Mouse (Mus musculus): ENCODE measurements around the gene Slc11a2. TPM values are rescaled to one million over a fixed set of nuclear protein-coding genes. Genes with fewer than 3 reads are reported as not detected.
"Not testable (repeated sequence)": the region's sequence is repeated elsewhere in the genome, so short reads cannot be mapped to it uniquely, and the experiment has no call there.

Slc11a2 gene
- polyA plus RNA-seq, 1 experiment from 2014 or later = 17.0 TPM

- Histone ChIP-seq H3K9me3 (ENCODE audit: control insufficient read depth, low read length) (no peaks in the 10 kb centered on the region), H3K36me3 (ENCODE audit: control insufficient read depth, insufficient read depth, low read length) (no peaks in the 10 kb centered on the region), H3K4me3 (ENCODE audit: low read depth, low read length) (no peak overlapping the region), H3K4me1 (ENCODE audit: control insufficient read depth, insufficient read depth, low read length) (no peaks in the 10 kb centered on the region), H3K27me3 (replicated peaks; ENCODE audit: control insufficient read depth, insufficient read depth, low read length) (no peaks in the 10 kb centered on the region), H3K9ac (ENCODE audit: low read depth, low read length) (no peak overlapping the region), H3K27ac (replicated peaks; ENCODE audit: low read depth, low read length) (no peak overlapping the region), H3K4me2 (ENCODE audit: low read depth, low read length) (no peak overlapping the region)
- no peak for DNase-seq (ENCODE audit: low spot score)
- no peak for ATAC-seq (ENCODE audit: low read depth)
Observed at GRCm38 (mm10) chr15:100345484-100345883, 79.4 kb downstream of the Slc11a2 start.

DNA sequence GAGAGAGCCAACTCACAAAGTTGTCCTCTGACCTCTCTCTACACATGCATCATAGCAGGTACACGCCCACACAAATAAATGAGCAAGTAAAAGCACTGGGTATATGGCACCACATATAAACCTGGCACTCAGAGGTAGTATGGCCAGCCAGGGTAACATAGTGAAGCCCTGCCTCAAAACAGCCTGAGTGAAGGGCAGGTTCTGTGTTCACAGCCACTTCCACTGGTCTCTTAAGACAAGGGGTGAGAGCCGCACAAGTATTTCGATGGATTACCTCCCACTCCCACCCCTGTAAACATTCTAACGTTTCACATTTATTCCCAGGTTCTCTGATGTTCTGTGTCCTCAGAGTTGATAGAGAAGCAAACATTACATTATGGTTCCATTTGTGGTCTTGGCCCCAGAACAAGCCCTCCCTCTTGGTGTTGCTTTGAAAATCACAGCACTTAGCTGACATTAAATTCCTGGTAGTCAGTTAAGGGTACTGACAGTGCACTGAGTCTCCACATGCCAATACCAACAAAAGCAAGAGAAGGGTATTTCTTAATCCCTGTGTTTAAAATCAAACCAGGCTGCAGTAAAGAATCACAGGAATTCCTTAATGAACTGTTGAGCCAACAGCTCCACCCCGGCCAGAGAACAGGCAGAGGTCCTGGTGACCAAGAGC lies 83.4 kb downstream of the Slc11a2 start:
- H3K27ac ChIP-seq (replicated peaks; ENCODE audit: low read depth, low read length); H3K27me3 ChIP-seq (replicated peaks; ENCODE audit: control insufficient read depth, insufficient read depth, low read length); H3K9ac ChIP-seq (ENCODE audit: low read depth, low read length); H3K4me2 ChIP-seq (ENCODE audit: low read depth, low read length); H3K9me3 ChIP-seq (ENCODE audit: control insufficient read depth, low read length); H3K4me3 ChIP-seq (ENCODE audit: low read depth, low read length); ATAC-seq (ENCODE audit: low read depth); H3K4me1 ChIP-seq (ENCODE audit: control insufficient read depth, insufficient read depth, low read length); H3K36me3 ChIP-seq (ENCODE audit: control insufficient read depth, insufficient read depth, low read length): not testable (repeated sequence)
- 52% methylated on average over 4 of the region's 5 CpGs for WGBS
- peak; percentile 22 for DNase-seq (ENCODE audit: low spot score)

Other genes with a start within 250 kb of the Slc11a2 start
- 33.3 and 33.5 TPM in 2 replicates for gene Atf1, start 197.3 kb downstream of the Slc11a2 start, polyA plus RNA-seq (2014; fragmentation: Nextera tagmentation; extraction: Ambion mirVana)
- not detected in 2 replicates for gene Tmprss12, start 144.2 kb downstream of the Slc11a2 start, polyA plus RNA-seq (2014; fragmentation: Nextera tagmentation; extraction: Ambion mirVana)
- 3.4 TPM in 2 replicates for gene Mettl7a1, start 120.9 kb downstream of the Slc11a2 start, polyA plus RNA-seq (2014; fragmentation: Nextera tagmentation; extraction: Ambion mirVana)
- 0.43 and 0.50 TPM in 2 replicates for gene Mettl7a3, start 90.1 kb downstream of the Slc11a2 start, polyA plus RNA-seq (2014; fragmentation: Nextera tagmentation; extraction: Ambion mirVana)
- gene Methig1, start 71.9 kb downstream of the Slc11a2 start, polyA plus RNA-seq (2014; fragmentation: Nextera tagmentation; extraction: Ambion mirVana) = 0.34 TPM in 1 of 2 replicates, not detected in the other
- not detected in 2 replicates for gene Mettl7a2, start 71.9 kb downstream of the Slc11a2 start, polyA plus RNA-seq (2014; fragmentation: Nextera tagmentation; extraction: Ambion mirVana)
- not detected in 2 replicates for gene Higd1c, start 60.5 kb downstream of the Slc11a2 start, polyA plus RNA-seq (2014; fragmentation: Nextera tagmentation; extraction: Ambion mirVana)
- gene Gm5475, start 2.9 kb downstream of the Slc11a2 start, polyA plus RNA-seq (2014; fragmentation: Nextera tagmentation; extraction: Ambion mirVana) = 0.14 TPM in 1 of 2 replicates, not detected in the other
- 26.6 and 30.4 TPM in 2 replicates for gene Letmd1, start 44.0 kb upstream of the Slc11a2 start, polyA plus RNA-seq (2014; fragmentation: Nextera tagmentation; extraction: Ambion mirVana)
- gene Csrnp2, start 70.4 kb upstream of the Slc11a2 start, polyA plus RNA-seq (2014; fragmentation: Nextera tagmentation; extraction: Ambion mirVana) = 15.5 and 17.3 TPM in 2 replicates
- gene Tfcp2, start 126.9 kb upstream of the Slc11a2 start, polyA plus RNA-seq (2014; fragmentation: Nextera tagmentation; extraction: Ambion mirVana) = 17.4 and 22.6 TPM in 2 replicates
- 8.3 and 10.1 TPM in 2 replicates for gene Pou6f1, start 174.9 kb upstream of the Slc11a2 start, polyA plus RNA-seq (2014; fragmentation: Nextera tagmentation; extraction: Ambion mirVana)
- 185 and 189 TPM in 2 replicates for gene Dazap2, start 190.3 kb upstream of the Slc11a2 start, polyA plus RNA-seq (2014; fragmentation: Nextera tagmentation; extraction: Ambion mirVana)
- gene Smagp, start 211.9 kb upstream of the Slc11a2 start, polyA plus RNA-seq (2014; fragmentation: Nextera tagmentation; extraction: Ambion mirVana) = 15.8 and 17.2 TPM in 2 replicates
- 2.3 and 2.4 TPM in 2 replicates for gene Bin2, start 244.5 kb upstream of the Slc11a2 start, polyA plus RNA-seq (2014; fragmentation: Nextera tagmentation; extraction: Ambion mirVana)